Mouse (Mus musculus) CH12.LX (cell line): ENCODE measurements around the gene Tmem170. TPM values are rescaled to one million over a fixed set of nuclear protein-coding genes. Genes with fewer than 3 reads are reported as not detected.

Source experiments
- DNase-seq: peaks from one replicate; pipeline ENCODE4 v3.0.0-alpha.2; 2013; ENCODE audit errors: extremely low read depth
- H3K27ac ChIP-seq: 2 replicates; pipeline ENCODE4 v1.5.1; 2012; ENCODE audit warnings: low read depth, mild to moderate bottlenecking, control low read depth, moderate library complexity; ENCODE audit not compliant: insufficient read depth
- H3K27me3 ChIP-seq: replicated peaks from 2 replicates; pipeline ENCODE3; 2012; ENCODE audit warnings: inconsistent platforms
- H3K36me3 ChIP-seq, 2 experiments: replicated peaks in 1 of 2; 2 replicates each; pipeline versions ENCODE3 to v1.6.1; 2012; ENCODE audit warnings: inconsistent platforms in 1 of 2, low read length in 1 of 2, mild to moderate bottlenecking in 1 of 2, mixed read lengths in 1 of 2, moderate library complexity in 1 of 2; ENCODE audit not compliant: control insufficient read depth in 1 of 2, insufficient read depth in 1 of 2
- H3K4me1 ChIP-seq, 2 experiments: 2 replicates each; pipeline ENCODE4 v1.6.1; 2012; ENCODE audit warnings: inconsistent platforms in 1 of 2, moderate library complexity in 1 of 2; ENCODE audit not compliant: insufficient read depth in 2 of 2, control insufficient read depth in 1 of 2
- H3K4me2 ChIP-seq: 2 replicates; pipeline ENCODE4 v1.6.1; 2012; ENCODE audit warnings: low read depth, mild to moderate bottlenecking, control low read depth; ENCODE audit not compliant: poor library complexity, insufficient read depth, severe bottlenecking
- H3K4me3 ChIP-seq, 3 experiments: fragments of 150-350 bp in 1 of 3; sonication (generic) in 1 of 3; replicated peaks in 1 of 3; 2 replicates each; pipeline versions ENCODE3 to v1.5.1; 2011 to 2012; ENCODE audit warnings: low read depth in 2 of 3, low read length in 2 of 3, mild to moderate bottlenecking in 2 of 3, moderate library complexity in 2 of 3, control low read depth in 1 of 3, improper control_type of control experiment in 1 of 3, inconsistent platforms in 1 of 3, mixed read lengths in 1 of 3; ENCODE audit not compliant: poor library complexity in 1 of 3
- H3K79me2 ChIP-seq: replicated peaks from 2 replicates; pipeline ENCODE4 v1.6.1; 2012; ENCODE audit warnings: mild to moderate bottlenecking, moderate library complexity; ENCODE audit not compliant: control insufficient read depth, poor library complexity, insufficient read depth, severe bottlenecking; ENCODE audit errors: extremely low read depth
- H3K9ac ChIP-seq: 2 replicates; pipeline ENCODE4 v1.6.1; 2012; ENCODE audit warnings: low read depth, mild to moderate bottlenecking, control low read depth, moderate library complexity; ENCODE audit not compliant: insufficient read depth
- H3K9me3 ChIP-seq: replicated peaks from 2 replicates; pipeline ENCODE3; 2012; ENCODE audit warnings: low read length, inconsistent platforms, mixed read lengths
- CHD1 ChIP-seq: IDR thresholded peaks from 2 replicates; pipeline ENCODE4 v1.6.1; 2012; ENCODE audit warnings: low read depth, low read length, improper control_type of control experiment, inconsistent platforms
- CTCF ChIP-seq, 2 experiments: IDR thresholded peaks in 1 of 2; conservative IDR thresholded peaks in 1 of 2; 2 replicates each; pipeline ENCODE4 v1.5.1; 2011 to 2012; ENCODE audit warnings: low read depth in 2 of 2, low read length in 2 of 2, improper control_type of control experiment in 1 of 2, inconsistent platforms in 1 of 2, mild to moderate bottlenecking in 1 of 2, moderate library complexity in 1 of 2
- ELF1 ChIP-seq: IDR thresholded peaks from 2 replicates; pipeline ENCODE4 v1.6.1; 2014; ENCODE audit warnings: low read depth, mild to moderate bottlenecking, inconsistent platforms, low read length, improper control_type of control experiment
- EP300 ChIP-seq: IDR thresholded peaks from 2 replicates; pipeline ENCODE4 v1.6.1; 2011; ENCODE audit warnings: low read length, improper control_type of control experiment
- GABPA ChIP-seq: IDR thresholded peaks from 2 replicates; pipeline ENCODE4 v1.6.1; 2012; ENCODE audit warnings: low read depth, low read length, improper control_type of control experiment, inconsistent platforms; ENCODE audit not compliant: insufficient replicate concordance
- HCFC1 ChIP-seq: IDR thresholded peaks from 2 replicates; pipeline ENCODE4 v1.6.1; 2012; ENCODE audit warnings: low read depth, mild to moderate bottlenecking, inconsistent platforms, low read length, improper control_type of control experiment
- JUND ChIP-seq: conservative IDR thresholded peaks from 2 replicates; pipeline ENCODE4 v1.6.1; 2011; ENCODE audit warnings: low read depth, low read length, improper control_type of control experiment
- MAX ChIP-seq: IDR thresholded peaks from 2 replicates; pipeline ENCODE4 v1.6.1; 2011; ENCODE audit warnings: low read length, improper control_type of control experiment
- MAZ ChIP-seq: IDR thresholded peaks from 2 replicates; pipeline ENCODE4 v1.6.1; 2012; ENCODE audit warnings: low read depth, mild to moderate bottlenecking, inconsistent platforms, low read length, improper control_type of control experiment, moderate library complexity
- MEF2A ChIP-seq: IDR thresholded peaks from 2 replicates; pipeline ENCODE4 v1.6.1; 2014; ENCODE audit warnings: low read depth, mild to moderate bottlenecking, inconsistent platforms, low read length, improper control_type of control experiment, borderline replicate concordance
- PAX5 ChIP-seq: IDR thresholded peaks from 2 replicates; pipeline ENCODE4 v1.6.1; 2012; ENCODE audit warnings: low read length, inconsistent platforms, mixed read lengths
- POLR2A ChIP-seq: IDR thresholded peaks from 2 replicates; pipeline ENCODE4 v1.6.1; 2011; ENCODE audit warnings: low read depth, mild to moderate bottlenecking, improper control_type of control experiment, low read length
- POLR2AphosphoS2 ChIP-seq: IDR thresholded peaks from 2 replicates; pipeline ENCODE4 v1.6.1; 2011; ENCODE audit warnings: low read depth, low read length, improper control_type of control experiment
- RAD21 ChIP-seq: IDR thresholded peaks from 2 replicates; pipeline ENCODE4 v1.6.1; 2011; ENCODE audit warnings: low read depth, mild to moderate bottlenecking, low read length, improper control_type of control experiment, moderate library complexity
- SMC3 ChIP-seq: IDR thresholded peaks from 2 replicates; pipeline ENCODE4 v1.6.1; 2011; ENCODE audit warnings: low read depth, low read length, improper control_type of control experiment
- TCF12 ChIP-seq: IDR thresholded peaks from 2 replicates; pipeline ENCODE4 v1.6.1; 2014; ENCODE audit warnings: low read depth, mild to moderate bottlenecking, inconsistent platforms, low read length, improper control_type of control experiment
- UBTF ChIP-seq: IDR thresholded peaks from 2 replicates; pipeline ENCODE4 v1.6.1; 2012; ENCODE audit warnings: low read depth, mild to moderate bottlenecking, inconsistent platforms, low read length, improper control_type of control experiment, moderate library complexity
- USF2 ChIP-seq: conservative IDR thresholded peaks from 2 replicates; pipeline ENCODE4 v1.6.1; 2011; ENCODE audit warnings: low read depth, low read length, improper control_type of control experiment
- dilution Hi-C: fragments of 300-500 bp; cut with MboI; formaldehyde crosslinking; loops from 2 replicates; pipeline ENCODE4 v1.14.3; 2020; ENCODE audit warnings: low sequenced_read_pairs; ENCODE audit not compliant: extremely low pct_unique_long_range_greater_than_20kb, extremely low pct_ligation_motif_present
- in situ Hi-C: fragments of 300-500 bp; cut with MboI; formaldehyde crosslinking; loops from 3 replicates; pipeline ENCODE4 v1.14.3; 2019; ENCODE audit warnings: low sequenced_read_pairs, low pct_ligation_motif_present, low pct_unique_long_range_greater_than_20kb, mixed read lengths
- polyA plus RNA-seq: library from polyadenylated mRNA; unstranded; fragments of >175 nt; gene quantifications from 2 replicates; pipeline ENCODE4 v1.2.1, GENCODE M21; 2012; ENCODE audit warnings: low read depth; ENCODE audit not compliant: insufficient read length
- total RNA-seq, 2 experiments: library from RNA; depleted of rRNA; stranded (reverse); fragments of 300-350 nt in 1 of 2; fragments of >200 nt in 1 of 2; gene quantifications; 2 replicates each; pipeline ENCODE4 v1.2.3; 2012 to 2014

Tmem170 gene
- total and polyA plus RNA-seq, 3 experiments, result 1.6 to 2.5 (median 2.4) TPM

- peak; percentile 46 for DNase-seq
- no peak overlapping the region for H3K4me2 ChIP-seq
- H3K4me3 ChIP-seq, result no peak overlapping the region
- H3K27me3 ChIP-seq, result peaks cover 2% of the 10 kb centered on the region
- dilution Hi-C loops, result no loop called here
- peak; percentile 40; the same call in 1 of the 2 replicates for TF ChIP-seq MEF2A
- TF ChIP-seq EP300, result no peak
- TF ChIP-seq PAX5, result no peak
- TF ChIP-seq MAX, result no peak
- peak; percentile 92 for TF ChIP-seq MAZ
- no peak for TF ChIP-seq GABPA
- TF ChIP-seq CTCF (conservative IDR thresholded peaks at IDR 0.05 in 1 of 2, IDR thresholded peaks at IDR 0.05 in 1 of 2; ENCODE audit: low read depth in 2 of 2, low read length in 2 of 2), result peak; percentile 73 to 90; a peak in 3 of 4 replicates
- peak; percentile 66 for TF ChIP-seq RAD21
- no peak for TF ChIP-seq USF2
- TF ChIP-seq SMC3, result peak; percentile 81
- no peak for TF ChIP-seq JUND
- no peak for TF ChIP-seq ELF1
- no peak for TF ChIP-seq HCFC1
- TF ChIP-seq POLR2AphosphoS2, result no peak
- no peaks in the 10 kb centered on the region for H3K9me3 ChIP-seq
- no peak overlapping the region for H3K9ac ChIP-seq
- H3K27ac ChIP-seq, result no peak overlapping the region
- H3K36me3 ChIP-seq, result no peaks in the 10 kb centered on the region
- H3K79me2 ChIP-seq, result no peaks in the 10 kb centered on the region
- H3K4me1 ChIP-seq, result peaks cover 5 to 6% of the 10 kb centered on the region in 2 experiments
- in situ Hi-C loops, result no loop called here
Measured at GRCm38 (mm10) chr8:111881591-111881990, 5.0 kb upstream of the Tmem170 start.

GRCm38 (mm10) chr8:111877711-111878110 lies 1.2 kb upstream of the Tmem170 start:
- TF ChIP-seq TCF12, result no peak
- TF ChIP-seq POLR2A, result no peak
- peak in 1 of 2 experiments; percentile 16; a peak in 1 of 4 replicates for TF ChIP-seq CTCF (conservative IDR thresholded peaks at IDR 0.05 in 1 of 2, IDR thresholded peaks at IDR 0.05 in 1 of 2; ENCODE audit: low read depth in 2 of 2, low read length in 2 of 2)
- TF ChIP-seq CHD1, result no peak
- TF ChIP-seq UBTF, result no peak
- TF ChIP-seq GABPA, result no peak

More at GRCm38 (mm10) chr8:111877711-111878110, 1.2 kb upstream of the Tmem170 start:
- Histone ChIP-seq H3K4me1 (peaks cover 4 to 9% of the 10 kb centered on the region in 2 experiments; a peak in 3 of 4 replicates), H3K9ac (no peak overlapping the region), H3K4me2 (no peak overlapping the region), H3K36me3 (peaks cover 0 to 5% of the 10 kb centered on the region in 2 experiments), H3K27me3 (no peaks in the 10 kb centered on the region), H3K4me3 (peak overlapping the region in 1 of 3 experiments; percentile 26), H3K9me3 (no peaks in the 10 kb centered on the region), H3K79me2 (no peaks in the 10 kb centered on the region), H3K27ac (no peak overlapping the region)
- DNase-seq, result no peak
- dilution Hi-C loops, result no loop called here
- in situ Hi-C loops, result loop anchor here (10.0 kb wide), 1 partner anchor 117 kb away; the partner anchor contains the start of gene Adat1
